Mouse (Mus musculus) bone marrow macrophage, adult 2 months (primary cell): ENCODE measurements around the gene Amh.

ENCODE experiments used
- CTCF ChIP-seq: IDR thresholded peaks from 2 replicates; pipeline ENCODE4 v1.5.1; 2012; ENCODE audit warnings: low read depth, mild to moderate bottlenecking, low read length, moderate library complexity
- POLR2A ChIP-seq: IDR thresholded peaks from 2 replicates; pipeline ENCODE4 v1.6.1; 2012; ENCODE audit warnings: mild to moderate bottlenecking, low read depth, low read length, borderline replicate concordance

- TF ChIP-seq CTCF, result no peak
- no peak for TF ChIP-seq POLR2A
Measured at GRCm38 (mm10) chr10:80797186-80798149, 7.6 kb upstream of the Amh start.
